Mouse (Mus musculus): Measurements from ENCODE around the gene Spsb1. TPM values are rescaled to one million over a fixed set of nuclear protein-coding genes. Genes with fewer than 3 reads are reported as not detected.

The Spsb1 gene
- 5.8 and 7.0 TPM in 2 replicates for polyA plus RNA-seq (2015; fragmentation: Nextera tagmentation; extraction: Ambion mirVana)

DNA sequence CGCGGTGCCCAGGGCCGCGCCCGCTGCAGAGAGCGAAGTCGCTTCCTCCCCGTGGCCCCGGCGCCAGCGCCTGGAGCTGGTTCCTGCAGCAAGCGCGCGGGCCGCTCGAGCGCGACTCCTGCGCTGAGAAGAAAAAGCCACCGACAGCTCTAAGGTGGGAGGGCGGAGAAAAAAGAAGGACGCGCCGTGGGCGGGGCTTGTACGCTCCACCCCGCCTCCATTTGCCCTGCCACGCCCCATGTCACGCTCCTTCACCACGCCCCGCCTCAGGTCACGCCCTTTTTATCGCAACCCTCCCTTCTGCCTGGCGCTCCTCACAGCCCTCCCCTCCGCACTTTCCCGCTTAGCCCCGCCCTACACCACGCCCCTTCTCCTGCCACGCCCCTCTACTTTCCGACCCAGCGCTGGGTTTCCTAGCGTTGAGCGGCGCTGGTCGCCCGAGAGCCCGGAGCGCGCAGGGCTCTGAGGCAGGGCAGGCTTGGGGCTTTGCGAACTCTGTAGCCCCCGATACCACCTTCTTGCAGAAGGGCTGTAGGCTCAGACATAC lies at the start of gene Spsb1:
Gene Spsb1 (minus strand): TSS at position 151 of the 547 bp plus-strand sequence.
- peak; percentile 84 for ATAC-seq
- Histone ChIP-seq H3K4me3 (replicated peaks; ENCODE audit: low read length) (peak within 1 kb of the TSS; percentile 60), H3K9ac (replicated peaks; ENCODE audit: low read depth, low read length) (peak within 1 kb of the TSS; percentile 64), H3K9me3 (ENCODE audit: control insufficient read depth, low read length) (no peaks in the 10 kb centered on the region), H3K4me1 (replicated peaks; ENCODE audit: control insufficient read depth, insufficient read depth, low read length) (peaks cover 24% of the 10 kb centered on the region), H3K4me2 (ENCODE audit: low read length) (peak within 1 kb of the TSS; percentile 97), H3K27ac (ENCODE audit: low read length) (no peak within 1 kb of the TSS), H3K36me3 (ENCODE audit: control insufficient read depth, insufficient read depth) (no peaks in the 10 kb centered on the region), H3K27me3 (replicated peaks; ENCODE audit: control insufficient read depth, insufficient read depth, low read length) (peaks cover 19% of the 10 kb centered on the region)
- under 1% methylated on average over 46 of the region's 51 CpGs for WGBS

DNA sequence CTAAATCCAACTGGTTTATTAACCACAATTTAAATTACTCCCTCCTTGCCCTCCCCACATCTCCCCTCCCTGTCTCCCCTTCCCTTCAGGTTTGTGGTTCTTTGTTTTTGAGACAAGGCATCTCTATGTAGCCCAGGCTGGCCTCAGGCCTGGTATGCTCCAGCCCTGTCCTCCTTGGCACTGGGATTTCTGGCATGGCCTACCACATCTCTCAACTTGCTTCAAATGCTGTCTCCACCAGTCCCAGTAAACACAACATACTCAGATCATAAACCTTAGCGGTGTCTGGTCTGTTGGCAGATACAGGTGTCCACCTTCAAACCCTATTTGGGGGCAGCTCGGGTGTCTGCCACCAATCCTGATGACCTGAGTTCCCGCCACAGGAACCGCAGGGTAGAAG lies 48.8 kb upstream of the Spsb1 start:
- ATAC-seq: no peak
- Histone ChIP-seq H3K36me3 (ENCODE audit: control insufficient read depth, insufficient read depth) (no peaks in the 10 kb centered on the region), H3K9me3 (ENCODE audit: control insufficient read depth, low read length) (no peaks in the 10 kb centered on the region), H3K9ac (replicated peaks; ENCODE audit: low read depth, low read length) (no peak overlapping the region), H3K27me3 (replicated peaks; ENCODE audit: control insufficient read depth, insufficient read depth, low read length) (no peaks in the 10 kb centered on the region), H3K27ac (ENCODE audit: low read length) (no peak overlapping the region), H3K4me1 (replicated peaks; ENCODE audit: control insufficient read depth, insufficient read depth, low read length) (peaks cover 5% of the 10 kb centered on the region; the same call in 1 of the 2 replicates), H3K4me3 (replicated peaks; ENCODE audit: low read length) (no peak overlapping the region), H3K4me2 (ENCODE audit: low read length) (no peak overlapping the region)
- over 99% methylated on average over 4 of the region's 4 CpGs for whole genome bisulfite sequencing

- Histone ChIP-seq H3K36me3 (ENCODE audit: control insufficient read depth, insufficient read depth) (no peaks in the 10 kb centered on the region), H3K9me3 (ENCODE audit: control insufficient read depth, low read length) (no peaks in the 10 kb centered on the region), H3K27me3 (replicated peaks; ENCODE audit: control insufficient read depth, insufficient read depth, low read length) (no peaks in the 10 kb centered on the region), H3K4me2 (ENCODE audit: low read length) (no peak overlapping the region), H3K27ac (ENCODE audit: low read length) (no peak overlapping the region), H3K4me1 (replicated peaks; ENCODE audit: control insufficient read depth, insufficient read depth, low read length) (peaks cover 3% of the 10 kb centered on the region; the same call in 1 of the 2 replicates), H3K9ac (replicated peaks; ENCODE audit: low read depth, low read length) (no peak overlapping the region), H3K4me3 (replicated peaks; ENCODE audit: low read length) (no peak overlapping the region)
- 82% methylated on average over 7 of the region's 7 CpGs for WGBS
- no peak for ATAC-seq
Measured at GRCm38 (mm10) chr4:150003021-150003580, 48.3 kb upstream of the Spsb1 start.

DNA sequence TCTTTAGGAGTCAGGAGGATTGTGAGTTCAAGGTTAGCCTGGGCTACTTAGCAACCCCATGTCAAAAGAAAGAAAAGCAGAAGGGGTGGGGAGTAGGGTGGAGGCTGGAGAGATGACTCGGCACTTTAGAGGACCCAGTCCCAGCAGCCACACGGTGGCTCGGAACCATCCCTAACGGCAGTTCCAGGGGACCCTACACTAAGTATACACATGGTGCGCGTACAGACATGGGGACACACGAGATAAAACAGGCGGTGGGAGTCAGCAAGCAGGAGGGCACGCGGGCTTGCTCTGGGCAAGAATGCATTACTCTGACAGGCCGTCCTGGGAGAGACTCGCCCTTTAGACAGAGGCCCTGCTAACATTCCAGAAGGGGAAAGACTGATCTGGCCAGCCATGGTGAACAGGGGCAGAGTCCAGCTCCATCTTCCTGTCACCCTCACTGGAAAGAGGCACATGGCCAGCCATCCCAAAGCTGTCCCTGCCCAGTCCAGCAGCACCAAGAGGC lies 47.2 kb upstream of the Spsb1 start:
- no peaks in the 10 kb centered on the region for H3K36me3 ChIP-seq (ENCODE audit: control insufficient read depth, insufficient read depth)
- H3K27me3 ChIP-seq (replicated peaks; ENCODE audit: control insufficient read depth, insufficient read depth, low read length): no peaks in the 10 kb centered on the region
- no peak for ATAC-seq
- no peak overlapping the region for H3K4me3 ChIP-seq (replicated peaks; ENCODE audit: low read length)
- H3K9me3 ChIP-seq (ENCODE audit: control insufficient read depth, low read length): no peaks in the 10 kb centered on the region
- no peak overlapping the region for H3K9ac ChIP-seq (replicated peaks; ENCODE audit: low read depth, low read length)
- no peaks in the 10 kb centered on the region for H3K4me1 ChIP-seq (replicated peaks; ENCODE audit: control insufficient read depth, insufficient read depth, low read length)
- no peak overlapping the region for H3K27ac ChIP-seq (ENCODE audit: low read length)
- 76% methylated on average over 12 of the region's 12 CpGs for WGBS
- H3K4me2 ChIP-seq (ENCODE audit: low read length): no peak overlapping the region

DNA sequence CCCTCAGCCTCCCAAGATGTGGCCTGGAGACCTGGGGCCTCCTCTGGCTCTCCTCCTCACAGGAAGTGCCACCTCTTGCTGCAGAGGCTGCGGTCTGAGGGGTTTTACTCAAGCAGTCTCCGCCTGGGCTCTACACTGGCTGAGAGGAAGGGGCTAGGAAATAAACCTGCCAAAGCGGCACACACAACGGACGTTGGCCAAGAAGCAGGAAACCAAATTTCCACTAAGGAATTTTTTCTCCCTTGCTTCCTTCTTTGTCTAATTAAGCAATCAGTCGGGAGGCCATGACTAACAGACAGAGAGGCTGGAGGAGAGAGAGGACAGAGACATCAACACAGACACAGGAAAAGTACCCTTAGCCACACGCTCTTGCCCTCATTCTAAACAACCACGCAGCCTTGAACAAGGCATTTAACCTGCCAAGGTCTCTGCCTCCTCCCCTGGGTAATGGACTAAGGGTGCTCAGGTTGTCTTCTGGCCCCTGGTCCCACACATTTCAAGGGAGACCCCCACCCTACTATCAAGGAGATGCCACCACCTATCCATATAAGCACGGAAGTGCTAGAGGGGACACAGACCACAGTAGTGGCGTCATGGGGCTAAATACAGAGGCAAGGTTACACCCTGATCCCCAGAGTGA lies 46.5 kb upstream of the Spsb1 start:
- ATAC-seq: no peak
- H3K4me1 ChIP-seq (replicated peaks; ENCODE audit: control insufficient read depth, insufficient read depth, low read length): no peaks in the 10 kb centered on the region
- H3K4me3 ChIP-seq (replicated peaks; ENCODE audit: low read length): no peak overlapping the region
- H3K9me3 ChIP-seq (ENCODE audit: control insufficient read depth, low read length): no peaks in the 10 kb centered on the region
- no peak overlapping the region for H3K9ac ChIP-seq (replicated peaks; ENCODE audit: low read depth, low read length)
- no peak overlapping the region for H3K27ac ChIP-seq (ENCODE audit: low read length)
- no peak overlapping the region for H3K4me2 ChIP-seq (ENCODE audit: low read length)
- no peaks in the 10 kb centered on the region for H3K27me3 ChIP-seq (replicated peaks; ENCODE audit: control insufficient read depth, insufficient read depth, low read length)
- no peaks in the 10 kb centered on the region for H3K36me3 ChIP-seq (ENCODE audit: control insufficient read depth, insufficient read depth)
- WGBS: 76% methylated on average over 10 of the region's 10 CpGs

GRCm38 (mm10) chr4:149999931-150000555 lies 45.2 kb upstream of the Spsb1 start:
- 87% methylated on average over 15 of the region's 15 CpGs for WGBS
- Histone ChIP-seq H3K9ac (replicated peaks; ENCODE audit: low read depth, low read length) (no peak overlapping the region), H3K36me3 (ENCODE audit: control insufficient read depth, insufficient read depth) (no peaks in the 10 kb centered on the region), H3K27me3 (replicated peaks; ENCODE audit: control insufficient read depth, insufficient read depth, low read length) (no peaks in the 10 kb centered on the region), H3K27ac (ENCODE audit: low read length) (no peak overlapping the region), H3K4me2 (ENCODE audit: low read length) (no peak overlapping the region), H3K4me3 (replicated peaks; ENCODE audit: low read length) (no peak overlapping the region), H3K4me1 (replicated peaks; ENCODE audit: control insufficient read depth, insufficient read depth, low read length) (no peaks in the 10 kb centered on the region), H3K9me3 (ENCODE audit: control insufficient read depth, low read length) (no peaks in the 10 kb centered on the region)
- no peak for ATAC-seq

- ATAC-seq: no peak
- WGBS: 73% methylated on average over 9 of the region's 9 CpGs
- H3K9me3 ChIP-seq (ENCODE audit: control insufficient read depth, low read length): no peaks in the 10 kb centered on the region
Measured at GRCm38 (mm10) chr4:149999510-149999900, 44.7 kb upstream of the Spsb1 start.

GRCm38 (mm10) chr4:149998786-149999509 lies 44.1 kb upstream of the Spsb1 start:
- WGBS: 79% methylated on average over 14 of the region's 14 CpGs
- no peak for ATAC-seq
- H3K27me3 ChIP-seq (replicated peaks; ENCODE audit: control insufficient read depth, insufficient read depth, low read length): no peaks in the 10 kb centered on the region
- H3K4me2 ChIP-seq (ENCODE audit: low read length): no peak overlapping the region
- H3K27ac ChIP-seq (ENCODE audit: low read length): no peak overlapping the region
- H3K4me1 ChIP-seq (replicated peaks; ENCODE audit: control insufficient read depth, insufficient read depth, low read length): no peaks in the 10 kb centered on the region
- H3K9me3 ChIP-seq (ENCODE audit: control insufficient read depth, low read length): no peaks in the 10 kb centered on the region
- no peaks in the 10 kb centered on the region for H3K36me3 ChIP-seq (ENCODE audit: control insufficient read depth, insufficient read depth)
- no peak overlapping the region for H3K4me3 ChIP-seq (replicated peaks; ENCODE audit: low read length)
- no peak overlapping the region for H3K9ac ChIP-seq (replicated peaks; ENCODE audit: low read depth, low read length)

More at GRCm38 (mm10) chr4:149999510-149999900, 44.7 kb upstream of the Spsb1 start:
- Histone ChIP-seq H3K4me1 (replicated peaks; ENCODE audit: control insufficient read depth, insufficient read depth, low read length) (no peaks in the 10 kb centered on the region), H3K9ac (replicated peaks; ENCODE audit: low read depth, low read length) (no peak overlapping the region), H3K36me3 (ENCODE audit: control insufficient read depth, insufficient read depth) (no peaks in the 10 kb centered on the region), H3K4me2 (ENCODE audit: low read length) (no peak overlapping the region), H3K27me3 (replicated peaks; ENCODE audit: control insufficient read depth, insufficient read depth, low read length) (no peaks in the 10 kb centered on the region), H3K4me3 (replicated peaks; ENCODE audit: low read length) (no peak overlapping the region), H3K27ac (ENCODE audit: low read length) (no peak overlapping the region)

DNA sequence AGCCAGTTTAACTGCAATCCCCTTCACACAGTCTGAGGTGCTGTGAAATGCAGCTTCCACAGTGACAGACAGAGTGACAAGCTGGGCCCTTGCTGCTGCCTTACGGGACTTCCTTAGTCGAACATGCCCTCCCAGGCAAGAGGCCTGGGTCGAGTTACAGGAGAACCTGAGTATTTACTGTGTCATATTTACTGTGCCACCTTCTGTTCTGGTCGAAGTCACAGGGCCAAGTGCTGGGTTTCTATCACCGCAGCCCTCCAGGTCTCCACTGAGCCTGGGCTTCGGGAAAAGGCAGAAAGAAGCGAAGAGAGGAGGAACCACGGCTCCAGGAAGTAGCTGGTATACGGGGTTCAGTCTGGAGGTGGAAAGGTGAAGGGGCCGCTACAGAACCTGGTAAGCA lies 43.2 kb upstream of the Spsb1 start:
- Histone ChIP-seq H3K36me3 (ENCODE audit: control insufficient read depth, insufficient read depth) (no peaks in the 10 kb centered on the region), H3K4me1 (replicated peaks; ENCODE audit: control insufficient read depth, insufficient read depth, low read length) (no peaks in the 10 kb centered on the region), H3K4me2 (ENCODE audit: low read length) (no peak overlapping the region), H3K27ac (ENCODE audit: low read length) (no peak overlapping the region), H3K4me3 (replicated peaks; ENCODE audit: low read length) (no peak overlapping the region), H3K9me3 (ENCODE audit: control insufficient read depth, low read length) (no peaks in the 10 kb centered on the region), H3K9ac (replicated peaks; ENCODE audit: low read depth, low read length) (no peak overlapping the region), H3K27me3 (replicated peaks; ENCODE audit: control insufficient read depth, insufficient read depth, low read length) (no peaks in the 10 kb centered on the region)
- no peak for ATAC-seq
- 86% methylated on average over 10 of the region's 10 CpGs for WGBS
